Mouse (Mus musculus) embryonic fibroblast, embryonic 13.5 days (primary cell): ENCODE data around the gene Slc9a9.

ENCODE experiments used
- CTCF ChIP-seq: IDR thresholded peaks from 2 replicates; pipeline ENCODE4 v1.5.1; 2011; ENCODE audit warnings: mild to moderate bottlenecking, control low read depth, low read length, moderate library complexity, borderline replicate concordance; ENCODE audit not compliant: insufficient read depth
- POLR2A ChIP-seq: IDR thresholded peaks from 2 replicates; pipeline ENCODE4 v1.6.1; 2011; ENCODE audit warnings: low read depth, mild to moderate bottlenecking, control low read depth, low read length, moderate library complexity

GRCm38 (mm10) chr9:95229147-95229546 lies 559.4 kb downstream of the Slc9a9 start:
- TF ChIP-seq POLR2A (no peak), CTCF (no peak)
